Mouse (Mus musculus): ENCODE results near the gene Dcaf1.

GRCm38 (mm10) chr9:106881071-106881755, 59.5 kb downstream of the Dcaf1 start:
- TF ChIP-seq GATA1 (IDR thresholded peaks at IDR 0.05; ENCODE audit: borderline replicate concordance, low read length) (no peak), FLI1 (IDR thresholded peaks at IDR 0.05; ENCODE audit: low read length) (no peak)

Data from megakaryocyte, embryonic 14.5 days (primary cell).